Mouse (Mus musculus) left cerebral cortex, adult 8-10 months (tissue): ENCODE results near the gene Aplf. TPM values are rescaled to one million over a fixed set of nuclear protein-coding genes. Genes with fewer than 3 reads are reported as not detected.

ENCODE experiments used
- DNase-seq, 2 experiments: peaks; one replicate each; pipeline ENCODE4 v3.0.0; 2022; ENCODE audit warnings: low spot score in 2 of 2
- total RNA-seq, 4 experiments: library from RNA; stranded (reverse); gene quantifications; 2 replicates each; pipeline ENCODE4 v1.2.4; 2022

The Aplf gene
- total RNA-seq: 10 to 100 TPM in 1 of 4 experiments, 1 to 10 TPM in 3; 8.2 to 10.3 (median 9.2) TPM

GRCm38 (mm10) chr6:87671771-87672517 is at the start of gene Aplf:
Gene Aplf, minus strand, starts transcription at chr6:87672193.
- DNase-seq: peak; percentile 73 to 95

GRCm38 (mm10) chr6:87714091-87714490 is 42.1 kb upstream of the Aplf start:
- DNase-seq: no peak

- no peak for DNase-seq
Measured at GRCm38 (mm10) chr6:87712311-87712710, 40.3 kb upstream of the Aplf start.

- DNase-seq: no peak
Measured at GRCm38 (mm10) chr6:87706246-87706645, 34.3 kb upstream of the Aplf start.

- DNase-seq: no peak
Measured at GRCm38 (mm10) chr6:87696544-87696943, 24.6 kb upstream of the Aplf start.

- DNase-seq: no peak
Measured at GRCm38 (mm10) chr6:87695947-87696346, 24.0 kb upstream of the Aplf start.

GRCm38 (mm10) chr6:87680418-87680817 is 8.4 kb upstream of the Aplf start:
- no peak for DNase-seq

GRCm38 (mm10) chr6:87672661-87673060 is 668 bp upstream of the Aplf start:
- no peak for DNase-seq

GRCm38 (mm10) chr6:87671353-87671752 is 640 bp downstream of the Aplf start:
- no peak for DNase-seq

- no peak for DNase-seq
Measured at GRCm38 (mm10) chr6:87669894-87670588, 2.0 kb downstream of the Aplf start.

- no peak for DNase-seq
Measured at GRCm38 (mm10) chr6:87668733-87669132, 3.3 kb downstream of the Aplf start.

GRCm38 (mm10) chr6:87667804-87668203 is 4.2 kb downstream of the Aplf start:
- DNase-seq: no peak

GRCm38 (mm10) chr6:87663445-87663844 is 8.5 kb downstream of the Aplf start:
- no peak for DNase-seq

GRCm38 (mm10) chr6:87662197-87662596 is 9.8 kb downstream of the Aplf start:
- no peak for DNase-seq

- no peak for DNase-seq
Measured at GRCm38 (mm10) chr6:87661707-87662106, 10.3 kb downstream of the Aplf start.

- no peak for DNase-seq
Measured at GRCm38 (mm10) chr6:87658816-87659215, 13.2 kb downstream of the Aplf start.

- no peak for DNase-seq
Measured at GRCm38 (mm10) chr6:87653904-87654638, 17.9 kb downstream of the Aplf start.

GRCm38 (mm10) chr6:87653478-87653877 is 18.5 kb downstream of the Aplf start:
- DNase-seq: no peak

- DNase-seq: no peak
Measured at GRCm38 (mm10) chr6:87652670-87653069, 19.3 kb downstream of the Aplf start.

GRCm38 (mm10) chr6:87651787-87652186 is 20.2 kb downstream of the Aplf start:
- no peak for DNase-seq

- DNase-seq: no peak
Measured at GRCm38 (mm10) chr6:87638134-87638660, 33.8 kb downstream of the Aplf start.

GRCm38 (mm10) chr6:87632176-87632575 is 39.8 kb downstream of the Aplf start:
- DNase-seq: no peak
